Mouse (Mus musculus): ENCODE results near the gene Zfhx3. TPM values are rescaled to one million over a fixed set of nuclear protein-coding genes. Genes with fewer than 3 reads are reported as not detected.

The Zfhx3 gene
- polyA plus RNA-seq, 1 experiment from 2014 or later, result 15.7 TPM

DNA sequence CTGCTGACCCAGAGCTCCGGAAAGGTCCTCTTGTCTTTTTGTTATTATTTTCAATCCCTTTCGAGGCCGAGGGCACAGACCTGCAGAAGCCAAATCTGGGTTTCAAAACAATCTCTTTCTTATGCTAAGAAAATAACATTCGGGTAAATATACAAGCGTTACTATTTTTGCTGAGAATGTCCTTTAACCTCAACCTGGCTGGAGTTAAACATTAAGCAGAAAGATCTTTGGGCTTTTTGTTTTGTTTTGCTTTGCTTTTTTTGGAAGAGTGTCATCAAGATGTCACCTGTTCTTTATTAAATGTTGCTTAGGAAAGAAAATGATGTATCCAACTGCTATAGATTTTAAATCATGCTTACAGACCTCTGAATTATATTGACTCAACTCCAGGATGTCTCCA is 204.1 kb downstream of the Zfhx3 start:
- no peak overlapping the region for H3K27ac ChIP-seq (ENCODE audit: low read depth)
- H3K27me3 ChIP-seq (replicated peaks; ENCODE audit: control insufficient read depth, insufficient read depth, low read length), result no peaks in the 10 kb centered on the region
- H3K4me2 ChIP-seq (ENCODE audit: low read length), result no peak overlapping the region
- H3K4me3 ChIP-seq (ENCODE audit: low read depth, low read length), result no peak overlapping the region
- no peaks in the 10 kb centered on the region; the same call in 1 of the 2 replicates for H3K4me1 ChIP-seq (replicated peaks; ENCODE audit: control insufficient read depth, insufficient read depth, low read length)
- DNase-seq (ENCODE audit: low spot score), result no peak
- H3K9ac ChIP-seq (ENCODE audit: low read length), result no peak overlapping the region
- H3K9me3 ChIP-seq (ENCODE audit: control insufficient read depth, low read length), result no peaks in the 10 kb centered on the region
- 72% methylated on average over 5 of the region's 5 CpGs for WGBS
- no peak for ATAC-seq (replicated peaks; ENCODE audit: low FRiP score, low TSS enrichment, low read depth)
- no peaks in the 10 kb centered on the region for H3K36me3 ChIP-seq (ENCODE audit: control insufficient read depth, insufficient read depth, low read length)

DNA sequence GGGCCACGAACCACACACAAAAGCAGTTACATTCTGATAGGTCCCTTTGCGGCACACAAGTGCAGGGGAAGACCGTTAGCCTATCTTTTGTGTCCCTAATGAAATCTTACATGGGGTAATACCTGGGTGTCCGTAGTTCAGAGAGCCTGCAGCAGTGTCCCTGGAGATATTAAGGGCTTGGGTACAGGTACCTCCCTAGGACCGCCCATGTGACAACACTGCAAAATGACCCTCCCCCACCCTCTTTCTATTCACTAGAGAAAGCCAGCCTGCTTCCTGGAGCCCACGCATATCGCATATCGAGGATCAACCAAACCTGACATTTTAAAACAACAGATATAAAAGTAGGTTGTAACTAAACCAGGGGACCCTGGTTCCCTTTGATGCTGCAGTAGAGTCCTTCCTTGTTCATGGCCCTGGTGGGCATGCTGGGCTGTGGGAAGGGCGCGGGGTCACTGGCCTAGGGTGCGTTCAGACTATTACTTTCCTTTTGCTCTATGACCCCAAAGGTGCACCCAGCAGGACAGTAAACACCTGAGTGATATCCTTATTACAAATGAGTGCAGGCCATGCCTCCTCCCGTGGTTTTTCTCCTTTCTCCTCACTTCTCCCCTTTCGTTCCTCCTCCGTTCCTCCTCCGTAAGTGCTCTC is 206.3 kb downstream of the Zfhx3 start:
- no peak for DNase-seq (ENCODE audit: low spot score)
- no peak overlapping the region for H3K4me2 ChIP-seq (ENCODE audit: low read length)
- 76% methylated on average over 15 of the region's 15 CpGs for WGBS

DNA sequence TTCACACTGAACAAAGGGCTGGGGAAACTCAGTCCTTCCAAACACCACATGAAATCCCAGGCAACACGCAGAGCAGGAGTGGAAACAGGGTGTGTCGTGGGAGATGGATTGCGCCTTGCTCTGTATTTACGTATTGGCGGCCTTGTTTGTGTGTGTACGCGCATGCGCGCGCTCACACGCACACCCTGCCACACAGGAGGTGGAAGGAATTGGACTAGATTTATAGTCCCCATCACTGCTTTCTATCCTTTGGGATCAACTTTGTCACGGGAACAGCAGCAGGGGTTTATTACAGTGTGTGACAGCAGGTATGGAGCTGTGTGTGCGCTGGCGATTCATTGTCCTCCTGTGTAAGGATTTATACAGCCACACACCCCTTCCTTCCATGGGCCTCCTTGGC is 228.4 kb downstream of the Zfhx3 start:
- Histone ChIP-seq H3K9ac (ENCODE audit: low read length) (no peak overlapping the region), H3K27me3 (replicated peaks; ENCODE audit: control insufficient read depth, insufficient read depth, low read length) (no peaks in the 10 kb centered on the region), H3K4me1 (replicated peaks; ENCODE audit: control insufficient read depth, insufficient read depth, low read length) (no peaks in the 10 kb centered on the region), H3K4me2 (ENCODE audit: low read length) (peak overlapping the region; percentile 6; the same call in 1 of the 2 replicates), H3K27ac (ENCODE audit: low read depth) (no peak overlapping the region), H3K9me3 (ENCODE audit: control insufficient read depth, low read length) (no peaks in the 10 kb centered on the region), H3K4me3 (ENCODE audit: low read depth, low read length) (no peak overlapping the region), H3K36me3 (ENCODE audit: control insufficient read depth, insufficient read depth, low read length) (no peaks in the 10 kb centered on the region)
- ATAC-seq (replicated peaks; ENCODE audit: low FRiP score, low TSS enrichment, low read depth) (no peak), DNase-seq (ENCODE audit: low spot score) (no peak)
- WGBS, result 78% methylated on average over 14 of the region's 14 CpGs

More for the DNA sequence above, 206.3 kb downstream of the Zfhx3 start:
- no peak overlapping the region for H3K9ac ChIP-seq (ENCODE audit: low read length)
- no peak overlapping the region for H3K27ac ChIP-seq (ENCODE audit: low read depth)
- no peak for ATAC-seq (replicated peaks; ENCODE audit: low FRiP score, low TSS enrichment, low read depth)
- H3K36me3 ChIP-seq (ENCODE audit: control insufficient read depth, insufficient read depth, low read length), result no peaks in the 10 kb centered on the region
- no peaks in the 10 kb centered on the region; the same call in 1 of the 2 replicates for H3K4me1 ChIP-seq (replicated peaks; ENCODE audit: control insufficient read depth, insufficient read depth, low read length)
- no peak overlapping the region for H3K4me3 ChIP-seq (ENCODE audit: low read depth, low read length)
- no peaks in the 10 kb centered on the region for H3K9me3 ChIP-seq (ENCODE audit: control insufficient read depth, low read length)
- no peaks in the 10 kb centered on the region for H3K27me3 ChIP-seq (replicated peaks; ENCODE audit: control insufficient read depth, insufficient read depth, low read length)

DNA sequence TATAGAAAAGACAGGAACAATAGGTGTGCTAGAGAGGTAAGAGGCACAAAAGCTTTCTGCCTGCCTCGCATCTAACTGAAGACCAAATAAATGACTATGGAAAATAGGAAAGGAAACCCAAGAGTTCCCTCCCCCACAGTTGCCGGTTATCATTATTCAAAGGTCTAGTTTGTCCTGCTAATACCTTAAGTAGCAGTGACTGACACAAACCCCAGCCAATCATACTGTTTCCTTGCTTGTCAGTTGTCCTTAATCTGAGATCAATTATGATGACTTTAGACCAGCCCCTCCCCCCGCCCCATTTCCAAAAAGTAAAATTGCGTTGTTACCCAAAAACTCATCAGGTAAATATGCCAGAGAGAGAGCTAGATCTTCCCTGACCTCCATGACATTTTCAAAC is 240.9 kb downstream of the Zfhx3 start:
- no peaks in the 10 kb centered on the region for H3K36me3 ChIP-seq (ENCODE audit: control insufficient read depth, insufficient read depth, low read length)
- no peak for ATAC-seq (replicated peaks; ENCODE audit: low FRiP score, low TSS enrichment, low read depth)
- peak; percentile 9 for DNase-seq (ENCODE audit: low spot score)
- no peaks in the 10 kb centered on the region for H3K4me1 ChIP-seq (replicated peaks; ENCODE audit: control insufficient read depth, insufficient read depth, low read length)
- H3K4me2 ChIP-seq (ENCODE audit: low read length), result no peak overlapping the region
- H3K27ac ChIP-seq (ENCODE audit: low read depth), result no peak overlapping the region
- WGBS, result 86% methylated on average over 4 of the region's 4 CpGs
- H3K9ac ChIP-seq (ENCODE audit: low read length), result no peak overlapping the region
- H3K27me3 ChIP-seq (replicated peaks; ENCODE audit: control insufficient read depth, insufficient read depth, low read length), result no peaks in the 10 kb centered on the region
- no peaks in the 10 kb centered on the region for H3K9me3 ChIP-seq (ENCODE audit: control insufficient read depth, low read length)
- no peak overlapping the region for H3K4me3 ChIP-seq (ENCODE audit: low read depth, low read length)

DNA sequence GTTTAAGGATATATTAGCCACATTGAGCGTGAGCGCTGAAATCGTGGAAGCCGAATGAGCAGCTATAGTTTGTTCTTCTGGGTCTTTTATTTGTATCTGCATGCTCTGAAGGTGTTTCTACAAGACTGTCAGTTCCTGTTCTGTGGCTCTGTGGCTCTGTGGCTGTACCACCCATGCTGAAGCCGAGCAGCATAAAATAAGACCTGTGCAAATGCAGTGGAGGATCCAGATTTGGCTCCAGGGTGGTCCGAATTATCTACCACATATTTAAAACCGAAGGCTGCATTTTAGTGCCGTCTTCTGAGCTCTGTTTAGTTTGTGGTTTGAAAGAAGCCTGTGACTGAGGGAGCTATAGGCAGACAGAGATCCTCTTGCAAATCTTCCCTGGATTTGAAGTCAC is 241.5 kb downstream of the Zfhx3 start:
- no peak for ATAC-seq (replicated peaks; ENCODE audit: low FRiP score, low TSS enrichment, low read depth)
- Histone ChIP-seq H3K4me2 (ENCODE audit: low read length) (no peak overlapping the region), H3K36me3 (ENCODE audit: control insufficient read depth, insufficient read depth, low read length) (no peaks in the 10 kb centered on the region), H3K27ac (ENCODE audit: low read depth) (no peak overlapping the region), H3K4me3 (ENCODE audit: low read depth, low read length) (no peak overlapping the region), H3K27me3 (replicated peaks; ENCODE audit: control insufficient read depth, insufficient read depth, low read length) (no peaks in the 10 kb centered on the region), H3K9ac (ENCODE audit: low read length) (no peak overlapping the region), H3K4me1 (replicated peaks; ENCODE audit: control insufficient read depth, insufficient read depth, low read length) (no peaks in the 10 kb centered on the region), H3K9me3 (ENCODE audit: control insufficient read depth, low read length) (no peaks in the 10 kb centered on the region)
- peak; percentile 50 for DNase-seq (ENCODE audit: low spot score)
- 55% methylated on average over 8 of the region's 8 CpGs for WGBS

DNA sequence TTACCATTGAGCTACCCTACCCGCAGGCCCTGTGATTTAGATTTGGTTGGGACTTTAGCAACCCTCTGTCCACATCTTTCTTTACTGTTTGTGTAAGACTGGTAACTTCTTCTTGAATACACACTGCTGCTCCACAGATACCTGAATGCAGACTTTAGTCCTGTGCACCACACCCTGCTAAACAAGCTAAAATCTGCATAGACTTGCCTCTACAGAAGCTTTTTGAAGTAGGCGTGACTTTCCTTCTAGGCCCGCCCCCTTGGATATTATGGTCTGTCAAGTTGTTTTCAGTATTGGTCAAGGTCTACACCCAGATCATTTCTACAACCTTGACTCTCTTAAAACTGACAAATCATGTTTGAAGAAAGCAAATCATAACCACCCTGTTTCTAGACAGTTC is 243.8 kb downstream of the Zfhx3 start:
- WGBS, result 88% methylated on average over 3 of the region's 3 CpGs
- Histone ChIP-seq H3K4me1 (replicated peaks; ENCODE audit: control insufficient read depth, insufficient read depth, low read length) (no peaks in the 10 kb centered on the region), H3K4me2 (ENCODE audit: low read length) (no peak overlapping the region), H3K36me3 (ENCODE audit: control insufficient read depth, insufficient read depth, low read length) (no peaks in the 10 kb centered on the region), H3K27me3 (replicated peaks; ENCODE audit: control insufficient read depth, insufficient read depth, low read length) (no peaks in the 10 kb centered on the region), H3K9ac (ENCODE audit: low read length) (no peak overlapping the region), H3K4me3 (ENCODE audit: low read depth, low read length) (no peak overlapping the region), H3K27ac (ENCODE audit: low read depth) (no peak overlapping the region), H3K9me3 (ENCODE audit: control insufficient read depth, low read length) (no peaks in the 10 kb centered on the region)
- no peak for ATAC-seq (replicated peaks; ENCODE audit: low FRiP score, low TSS enrichment, low read depth)
- no peak for DNase-seq (ENCODE audit: low spot score)

DNA sequence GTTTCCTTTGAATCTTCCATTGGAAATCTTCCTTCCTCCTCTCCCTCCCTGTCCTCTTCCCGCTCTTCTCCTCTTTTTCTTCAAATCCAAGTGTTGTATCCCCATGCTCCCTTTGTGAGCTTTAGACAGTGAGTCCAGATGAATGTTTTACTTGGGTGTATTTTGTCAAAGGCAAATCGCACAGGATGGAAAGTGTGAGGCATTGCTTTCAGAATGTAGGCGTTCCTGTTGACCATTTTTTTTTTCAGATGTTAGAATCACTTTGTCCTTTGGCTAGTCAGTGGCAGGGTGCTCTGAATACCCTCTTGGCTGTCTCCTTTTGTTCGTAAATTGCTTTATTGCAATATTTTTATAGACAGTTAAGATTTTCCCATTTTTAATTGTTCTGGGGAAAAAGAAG is 245.6 kb downstream of the Zfhx3 start:
- no peaks in the 10 kb centered on the region for H3K36me3 ChIP-seq (ENCODE audit: control insufficient read depth, insufficient read depth, low read length)
- DNase-seq (ENCODE audit: low spot score) (no peak), ATAC-seq (replicated peaks; ENCODE audit: low FRiP score, low TSS enrichment, low read depth) (no peak)
- no peaks in the 10 kb centered on the region for H3K27me3 ChIP-seq (replicated peaks; ENCODE audit: control insufficient read depth, insufficient read depth, low read length)
- H3K27ac ChIP-seq (ENCODE audit: low read depth), result no peak overlapping the region
- 76% methylated on average over 4 of the region's 4 CpGs for WGBS
- no peak overlapping the region for H3K9ac ChIP-seq (ENCODE audit: low read length)
- no peak overlapping the region for H3K4me2 ChIP-seq (ENCODE audit: low read length)
- H3K4me3 ChIP-seq (ENCODE audit: low read depth, low read length), result no peak overlapping the region
- no peaks in the 10 kb centered on the region for H3K4me1 ChIP-seq (replicated peaks; ENCODE audit: control insufficient read depth, insufficient read depth, low read length)
- H3K9me3 ChIP-seq (ENCODE audit: control insufficient read depth, low read length), result no peaks in the 10 kb centered on the region

DNA sequence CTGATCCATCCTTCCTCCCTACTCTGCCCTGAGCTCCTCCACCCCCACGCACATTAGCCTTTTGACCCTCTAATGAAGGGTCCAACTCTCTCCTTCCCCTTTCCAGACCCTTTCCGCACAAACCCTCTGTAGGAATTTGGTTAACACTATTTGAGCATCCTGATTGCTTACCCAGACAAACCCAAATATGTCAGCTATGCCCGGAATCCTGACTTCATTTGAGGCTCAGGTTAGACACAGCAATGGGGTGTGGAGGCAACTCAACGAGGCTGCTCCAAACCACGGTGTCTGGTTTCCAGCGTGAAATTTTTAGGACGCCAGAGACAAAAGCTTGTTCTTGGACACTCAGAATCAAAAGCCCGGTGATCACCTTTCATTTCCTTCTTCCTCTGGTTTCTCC is 252.1 kb downstream of the Zfhx3 start:
- DNase-seq (ENCODE audit: low spot score) (no peak), ATAC-seq (replicated peaks; ENCODE audit: low FRiP score, low TSS enrichment, low read depth) (no peak)
- H3K27me3 ChIP-seq (replicated peaks; ENCODE audit: control insufficient read depth, insufficient read depth, low read length), result no peaks in the 10 kb centered on the region
- no peaks in the 10 kb centered on the region for H3K9me3 ChIP-seq (ENCODE audit: control insufficient read depth, low read length)
- H3K27ac ChIP-seq (ENCODE audit: low read depth), result no peak overlapping the region
- H3K4me3 ChIP-seq (ENCODE audit: low read depth, low read length), result no peak overlapping the region
- no peaks in the 10 kb centered on the region for H3K36me3 ChIP-seq (ENCODE audit: control insufficient read depth, insufficient read depth, low read length)
- H3K4me2 ChIP-seq (ENCODE audit: low read length), result no peak overlapping the region
- WGBS, result 41% methylated on average over 8 of the region's 8 CpGs
- peaks cover 20% of the 10 kb centered on the region for H3K4me1 ChIP-seq (replicated peaks; ENCODE audit: control insufficient read depth, insufficient read depth, low read length)
- no peak overlapping the region for H3K9ac ChIP-seq (ENCODE audit: low read length)

DNA sequence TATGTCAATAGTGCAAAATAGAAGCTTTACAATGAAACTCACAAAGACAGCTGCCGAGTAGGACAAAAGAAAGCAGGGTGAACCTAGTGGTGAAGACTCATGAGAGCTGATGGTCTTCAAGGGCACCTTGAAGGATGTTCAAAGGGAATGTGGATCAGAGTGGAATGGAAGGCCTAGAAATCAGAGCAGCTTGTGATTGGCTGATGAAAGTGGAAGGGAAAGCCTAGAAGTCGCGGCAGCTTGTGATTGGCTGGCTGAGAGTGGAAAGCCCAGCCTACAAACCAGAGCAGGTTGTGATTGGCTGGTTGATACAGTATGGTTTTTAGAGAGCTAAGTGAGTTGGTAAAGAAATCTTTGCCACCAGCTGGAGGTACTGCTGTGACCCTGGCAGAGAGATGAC is 272.6 kb downstream of the Zfhx3 start:
- WGBS, result 95% methylated on average over 3 of the region's 3 CpGs
- Histone ChIP-seq H3K27me3 (replicated peaks; ENCODE audit: control insufficient read depth, insufficient read depth, low read length) (no peaks in the 10 kb centered on the region), H3K9ac (ENCODE audit: low read length) (no peak overlapping the region), H3K4me3 (ENCODE audit: low read depth, low read length) (no peak overlapping the region), H3K4me1 (replicated peaks; ENCODE audit: control insufficient read depth, insufficient read depth, low read length) (no peaks in the 10 kb centered on the region), H3K9me3 (ENCODE audit: control insufficient read depth, low read length) (no peaks in the 10 kb centered on the region), H3K36me3 (ENCODE audit: control insufficient read depth, insufficient read depth, low read length) (no peaks in the 10 kb centered on the region), H3K27ac (ENCODE audit: low read depth) (no peak overlapping the region), H3K4me2 (ENCODE audit: low read length) (no peak overlapping the region)
- DNase-seq (ENCODE audit: low spot score) (no peak), ATAC-seq (replicated peaks; ENCODE audit: low FRiP score, low TSS enrichment, low read depth) (no peak)
